In the genomic region with DNA sequence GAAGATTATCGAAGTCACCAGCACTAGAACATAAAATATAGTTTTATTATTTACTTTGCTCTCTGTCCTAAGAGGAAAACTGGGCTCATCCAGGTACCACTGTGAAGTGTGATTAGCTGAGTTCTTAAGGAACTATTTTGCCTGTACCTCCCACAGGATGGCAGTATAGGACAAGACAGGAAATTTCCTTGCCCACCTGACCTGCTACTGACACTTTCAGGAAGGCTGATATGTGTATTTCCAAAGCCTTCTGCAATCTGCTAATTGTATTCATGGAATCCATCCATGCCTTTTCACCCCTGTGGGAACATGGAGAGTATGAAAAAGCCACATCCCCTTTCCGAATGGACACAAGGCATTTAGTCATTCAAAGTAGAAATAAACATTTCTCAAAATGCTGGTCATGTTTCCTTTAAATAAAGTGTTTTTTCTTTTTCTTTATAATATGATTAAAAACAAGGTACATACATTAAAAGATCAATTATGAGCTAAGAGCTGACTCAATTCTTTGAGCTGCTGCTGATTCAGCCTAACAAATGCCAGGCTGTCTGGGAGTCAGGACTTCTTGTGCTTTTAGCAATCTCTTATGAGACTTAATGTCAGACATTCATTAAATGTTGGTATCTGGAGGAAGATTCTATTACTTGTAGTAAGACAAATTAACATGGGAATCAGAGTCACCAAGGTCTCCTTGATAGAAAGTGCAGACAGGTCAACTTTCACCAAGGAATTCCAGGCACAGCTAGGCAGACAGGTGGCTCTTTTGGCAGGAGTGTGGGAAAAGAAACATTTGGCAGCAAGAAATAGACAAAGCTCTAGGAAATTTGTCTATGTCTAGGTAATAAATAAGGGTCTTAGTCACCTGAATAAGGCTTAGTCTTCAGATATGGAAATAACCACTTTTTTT, we compare ENCODE assay signal across 8 mouse cellular contexts.
A peak's percentile ranks its signal among the peaks of the same experiment; 100 is the strongest.
DNase-seq lines count a peak whose midpoint lies in the region; ATAC-seq lines count a peak whose summit lies in the region.

No protein-coding gene starts in this region.

- no peaks in the 10 kb centered on the region for H3K27me3 ChIP-seq in kidney, embryonic 14.5 days (ENCODE audit: control insufficient read depth, insufficient read depth, low read length)

- H3K4me1 ChIP-seq in kidney, embryonic 14.5 days (ENCODE audit: control insufficient read depth, insufficient read depth, low read length), result no peaks in the 10 kb centered on the region

- DNase-seq in kidney, adult 9 months, result peak; percentile 20
- DNase-seq in R1 (ENCODE audit: low read depth, low spot score), result peak; percentile 7
- peak; percentile 34 for DNase-seq in forelimb bud, embryonic 11.5 days (ENCODE audit: low read depth, low spot score)
- DNase-seq in mesoderm, embryonic 11.5 days (ENCODE audit: low read depth, low spot score), result peak; percentile 52
- no peak for DNase-seq in natural killer cell, adult 2 months (ENCODE audit: low spot score in 2 of 2)
- DNase-seq in testis, postnatal 10 days (ENCODE audit: low spot score), result no peak

- no peaks in the 10 kb centered on the region for H3K9me3 ChIP-seq in kidney, embryonic 14.5 days (ENCODE audit: control insufficient read depth, low read length)

- H3K4me2 ChIP-seq in kidney, embryonic 14.5 days (replicated peaks; ENCODE audit: low read depth, low read length), result no peak overlapping the region

- H3K27ac ChIP-seq in kidney, embryonic 14.5 days (ENCODE audit: low read depth, low read length), result no peak overlapping the region

- H3K36me3 ChIP-seq in kidney, embryonic 14.5 days (ENCODE audit: control insufficient read depth, insufficient read depth, low read length), result no peaks in the 10 kb centered on the region

- H3K9ac ChIP-seq in kidney, embryonic 14.5 days (ENCODE audit: low read depth, low read length), result no peak overlapping the region

- H3K4me3 ChIP-seq in kidney, embryonic 14.5 days (ENCODE audit: low read length), result no peak overlapping the region

- 76% methylated on average over 2 of the region's 2 CpGs for WGBS in kidney, embryonic 14.5 days

- no peak for ATAC-seq in kidney, embryonic 14.5 days (ENCODE audit: low FRiP score, low TSS enrichment)
- ATAC-seq in granulocyte monocyte progenitor cell, adult 5-6 weeks (replicated peaks; ENCODE audit: poor library complexity, severe bottlenecking), result no peak

Comparison
In these comparisons a context has a peak if more than half of its experiments do, and no peak if none do; other contexts are left out.
1. DNase-seq: peak in kidney, adult 9 months (single experiment), R1 (single experiment), forelimb bud, embryonic 11.5 days (single experiment) and mesoderm, embryonic 11.5 days (single experiment); none in natural killer cell, adult 2 months (0 of 2) and testis, postnatal 10 days (single experiment).